Mouse (Mus musculus) C2C12 (cell line): ENCODE results near the gene Unc79.

Experiments used
- CTCF ChIP-seq: IDR thresholded peaks from one replicate; pipeline ENCODE4 v1.5.1; 2011; ENCODE audit not compliant: control insufficient read depth, insufficient read depth, insufficient read length
- MAX ChIP-seq: IDR thresholded peaks from one replicate; pipeline ENCODE4 v1.6.1; 2011; ENCODE audit warnings: mild to moderate bottlenecking, control low read depth
- MYOD1 ChIP-seq: IDR thresholded peaks from one replicate; pipeline ENCODE4 v1.6.1; 2011; ENCODE audit warnings: low read depth; ENCODE audit not compliant: control insufficient read depth, insufficient read length
- USF1 ChIP-seq: IDR thresholded peaks from one replicate; pipeline ENCODE4 v1.6.1; 2011; ENCODE audit warnings: low read depth, mild to moderate bottlenecking, control low read depth, moderate library complexity

DNA sequence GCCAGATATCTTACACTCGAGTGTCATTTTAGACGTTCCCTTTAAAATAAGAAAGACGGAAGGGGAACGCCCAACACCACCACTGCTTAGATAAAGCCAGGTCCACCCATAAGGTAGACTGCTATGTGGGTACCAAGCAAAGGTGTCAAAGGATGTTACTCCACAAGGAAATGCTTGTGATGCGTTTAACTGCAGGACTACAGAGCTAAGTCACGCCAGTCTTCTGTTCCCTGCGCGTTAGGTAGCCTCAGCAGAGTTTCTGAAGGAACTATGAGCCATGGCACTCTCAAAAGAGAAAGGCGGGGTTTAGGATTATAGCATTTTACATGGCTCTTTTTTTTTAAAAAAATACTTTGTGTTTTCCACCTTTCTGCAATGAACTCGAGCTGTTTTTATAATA is 214.9 kb downstream of the Unc79 start:
- TF ChIP-seq CTCF (no peak), USF1 (no peak), MYOD1 (no peak), MAX (no peak)
